Mouse (Mus musculus): ENCODE results near the gene P3h3. TPM values are rescaled to one million over a fixed set of nuclear protein-coding genes. Genes with fewer than 3 reads are reported as not detected.

The P3h3 gene
- total RNA-seq, 1 experiment from 2014 or later = 8.3 TPM

DNA sequence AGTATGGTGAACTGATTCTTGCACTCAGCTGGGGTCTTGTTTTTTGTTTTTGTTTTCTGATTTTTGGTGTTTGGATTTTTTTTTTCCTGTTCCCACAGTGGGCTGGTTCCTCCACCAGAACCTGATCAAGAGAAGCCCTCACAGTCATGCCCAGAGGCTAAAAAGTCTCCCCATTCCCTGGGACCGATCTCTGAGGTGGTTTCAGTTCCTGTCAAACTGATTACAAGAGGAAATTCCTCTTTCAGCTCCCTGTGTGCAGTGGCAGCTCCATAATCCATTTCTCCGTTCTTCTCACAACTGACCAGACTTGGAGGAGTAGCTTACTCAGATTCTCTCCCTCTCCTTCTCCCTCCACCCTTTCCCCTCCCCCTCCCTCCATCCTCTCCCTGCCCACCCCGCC is 16.8 kb upstream of the P3h3 start:
- ATAC-seq (replicated peaks; ENCODE audit: low read depth, poor library complexity, severe bottlenecking) = 0 out of 2 replicates have a peak, but pooled peaks have one; percentile 39

DNA sequence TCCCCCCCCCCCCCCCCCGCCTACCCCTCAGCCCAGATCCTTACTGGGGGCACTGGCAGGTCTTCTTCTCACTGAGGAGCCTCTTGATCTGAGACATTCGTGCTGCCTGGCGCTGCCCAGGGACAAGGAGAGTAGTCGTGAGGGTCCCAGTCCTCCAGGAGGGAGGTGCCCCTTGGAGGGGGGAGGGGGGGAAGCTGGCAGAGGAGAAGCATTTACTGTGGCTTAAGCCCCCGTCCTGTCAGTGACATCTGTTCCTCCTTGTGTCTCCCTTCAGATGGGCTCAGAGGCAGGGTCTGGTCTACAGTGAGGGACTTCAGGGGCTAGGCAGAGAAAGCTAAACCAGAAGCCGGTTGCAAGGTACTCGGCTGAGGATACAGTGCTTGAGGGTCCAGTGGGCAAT is 9.0 kb upstream of the P3h3 start:
- ATAC-seq (replicated peaks; ENCODE audit: low read depth, poor library complexity, severe bottlenecking) = no peak

DNA sequence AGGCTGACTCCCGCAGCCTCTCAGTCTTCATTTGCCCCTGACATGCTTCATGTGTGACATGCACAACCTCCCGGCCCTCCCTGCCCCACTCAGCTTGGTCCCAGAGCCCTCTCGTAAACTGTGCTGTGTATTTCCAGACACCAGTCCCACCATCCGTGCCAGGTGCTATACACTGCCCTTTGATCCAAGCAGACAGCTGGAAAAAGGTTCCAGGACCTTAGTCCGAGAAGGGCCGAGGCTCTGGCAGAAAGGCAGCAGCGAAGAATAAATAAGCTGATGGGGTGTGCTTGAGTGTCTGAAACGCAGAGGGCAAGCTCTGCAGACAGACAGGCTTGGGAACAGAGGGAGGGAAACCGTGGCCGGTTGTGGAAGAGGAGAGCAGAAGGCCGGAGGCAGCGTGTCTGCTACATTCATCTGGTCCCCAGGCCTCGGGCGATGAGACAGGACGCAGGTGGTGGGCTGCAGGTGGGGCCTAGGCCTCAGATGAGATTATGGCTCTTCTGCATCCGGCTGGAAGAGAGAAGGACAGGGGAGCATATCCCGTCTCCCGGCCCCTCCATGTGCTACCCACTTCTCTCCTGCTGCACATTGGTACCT is 8.3 kb upstream of the P3h3 start:
- no peak for ATAC-seq (replicated peaks; ENCODE audit: low read depth, poor library complexity, severe bottlenecking)

DNA sequence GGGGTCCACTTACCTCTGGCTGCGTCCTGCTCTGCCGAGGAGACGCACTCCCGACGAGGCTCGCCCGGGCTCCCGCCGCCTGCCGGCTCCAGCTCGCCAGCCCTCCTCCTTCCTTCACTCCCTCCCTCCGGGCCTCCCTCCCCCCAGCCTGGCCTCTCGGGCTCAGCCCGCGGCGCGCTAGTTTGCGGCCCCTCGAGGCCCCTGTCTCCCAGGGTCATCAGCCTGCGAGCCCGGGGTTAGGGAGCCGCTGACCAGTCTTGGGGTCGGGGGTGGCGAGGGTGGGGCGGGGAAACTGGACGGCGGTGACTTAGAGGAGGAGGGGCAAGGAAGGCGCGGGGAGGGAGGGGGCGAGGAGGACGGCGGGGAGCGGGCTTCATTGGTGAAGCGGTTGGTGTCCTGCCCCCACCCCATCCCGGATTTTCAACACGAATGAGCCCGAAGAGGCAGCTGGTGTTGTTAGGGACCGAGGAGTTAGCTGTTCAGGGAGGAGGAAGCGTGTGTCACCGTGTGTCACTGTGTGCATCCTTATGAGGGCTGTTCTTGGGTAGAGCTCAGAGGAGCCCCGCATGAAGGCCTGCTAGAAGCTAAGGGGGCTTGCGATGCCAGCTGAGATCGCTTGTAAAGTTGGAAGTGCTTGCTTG is 6.2 kb upstream of the P3h3 start, which contains the start of gene Gpr162:
Gene Gpr162, minus strand, starts transcription at position 326 of the 641 bp plus-strand sequence.
- peak; percentile 64 for ATAC-seq (replicated peaks; ENCODE audit: low read depth, poor library complexity, severe bottlenecking)

DNA sequence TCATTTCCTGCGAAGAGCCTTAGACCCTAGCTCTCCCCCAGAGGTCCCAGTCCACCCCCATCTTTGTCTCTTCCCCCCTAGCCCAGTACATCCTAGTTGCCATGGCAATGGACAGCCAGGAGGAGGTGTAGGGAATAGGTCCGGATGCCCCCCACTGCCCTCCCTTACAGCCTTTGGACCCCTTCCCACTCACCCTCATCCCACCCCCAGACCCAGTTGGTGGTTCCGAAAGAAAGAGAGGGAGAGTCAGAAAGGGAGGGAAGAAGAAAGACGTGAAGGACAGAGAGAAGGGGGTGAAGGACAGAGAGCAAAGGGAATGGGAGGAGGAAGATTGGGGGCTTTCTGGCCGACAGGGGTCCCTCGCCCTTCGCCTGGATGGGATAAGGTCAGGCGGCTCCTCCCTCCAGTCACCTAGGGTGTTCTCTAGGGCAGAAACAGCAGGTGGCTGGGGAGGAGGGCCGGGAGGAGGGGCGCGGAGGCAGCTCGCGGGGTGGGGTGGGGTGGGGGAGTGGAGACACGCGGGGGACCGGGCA is 5.6 kb upstream of the P3h3 start:
- ATAC-seq (replicated peaks; ENCODE audit: low read depth, poor library complexity, severe bottlenecking) = no peak

DNA sequence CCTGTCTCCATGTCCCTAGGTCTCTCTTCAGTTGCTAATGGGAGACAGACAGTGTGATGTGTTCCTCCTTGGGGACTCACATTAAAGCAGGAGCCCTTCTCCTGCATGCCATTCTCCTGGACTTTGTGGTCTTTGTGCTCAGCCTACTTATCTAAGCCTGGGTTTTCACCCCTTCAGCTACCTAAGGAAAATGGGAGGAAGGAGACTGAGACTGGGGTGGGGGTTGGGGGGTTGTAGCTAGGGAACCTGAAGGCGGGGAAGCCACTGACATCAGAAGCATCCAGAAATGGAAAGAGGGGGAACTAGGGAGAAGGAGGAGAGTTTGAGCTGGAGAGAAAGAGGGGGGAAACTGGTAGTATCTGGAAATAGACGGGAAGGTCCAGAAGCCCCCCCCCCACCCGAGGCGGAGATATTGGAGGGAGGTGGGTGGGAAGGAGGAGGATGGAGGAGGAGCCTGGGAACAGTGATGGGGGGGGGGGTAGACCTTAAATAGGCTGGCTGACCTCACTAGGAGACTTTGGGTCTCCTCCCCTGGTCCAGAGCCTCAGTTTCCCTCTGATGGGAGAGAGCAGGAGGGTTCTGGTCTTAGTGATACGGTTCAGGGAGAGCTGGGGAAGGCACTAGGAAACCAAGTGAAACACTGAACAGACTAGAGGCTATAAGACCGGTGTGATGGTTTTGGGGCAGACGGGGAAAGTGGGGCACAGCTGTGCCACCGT is 5.0 kb upstream of the P3h3 start:
- no peak for ATAC-seq (replicated peaks; ENCODE audit: low read depth, poor library complexity, severe bottlenecking)

DNA sequence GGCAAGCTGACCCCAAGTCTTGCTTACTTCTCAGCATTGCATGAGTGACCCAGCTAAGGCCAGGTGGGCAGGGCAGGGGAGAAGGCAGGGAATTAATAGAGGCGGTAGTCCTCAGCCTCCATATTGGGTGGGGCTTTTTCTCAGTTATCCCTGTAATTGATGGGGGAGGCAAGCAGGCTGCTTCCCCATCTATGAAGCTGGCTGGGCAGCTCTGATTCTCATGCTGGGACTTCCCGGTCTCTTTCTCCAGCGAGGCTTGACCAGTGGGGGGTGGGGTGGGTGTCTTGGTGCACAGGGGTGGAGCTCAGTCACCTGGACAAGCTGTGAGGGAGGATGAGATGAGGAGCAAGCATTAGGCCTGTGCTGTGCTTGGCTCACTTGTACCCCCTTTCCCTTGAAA is 4.2 kb upstream of the P3h3 start:
- ATAC-seq (replicated peaks; ENCODE audit: low read depth, poor library complexity, severe bottlenecking) = no peak

DNA sequence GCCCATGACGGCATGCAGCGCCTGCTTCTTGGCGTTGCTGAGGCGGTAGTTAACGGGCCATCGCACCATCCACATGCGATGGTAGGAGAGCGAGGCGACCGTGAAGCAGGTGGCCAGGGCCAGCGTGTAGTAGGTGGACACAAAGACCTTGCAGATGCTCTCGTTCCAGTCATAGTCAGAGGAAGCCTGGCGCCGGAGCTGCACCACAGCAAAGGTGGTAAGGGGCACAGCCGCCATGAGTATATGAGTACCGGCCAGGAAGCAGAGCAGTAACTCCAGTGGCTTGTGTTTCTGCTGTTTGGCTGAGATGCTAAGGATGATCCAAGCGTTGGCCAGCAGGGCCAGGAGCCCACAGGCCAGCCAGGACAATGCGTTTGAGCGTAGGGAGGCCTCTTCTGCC is 3.7 kb upstream of the P3h3 start:
- no peak for ATAC-seq (replicated peaks; ENCODE audit: low read depth, poor library complexity, severe bottlenecking)

DNA sequence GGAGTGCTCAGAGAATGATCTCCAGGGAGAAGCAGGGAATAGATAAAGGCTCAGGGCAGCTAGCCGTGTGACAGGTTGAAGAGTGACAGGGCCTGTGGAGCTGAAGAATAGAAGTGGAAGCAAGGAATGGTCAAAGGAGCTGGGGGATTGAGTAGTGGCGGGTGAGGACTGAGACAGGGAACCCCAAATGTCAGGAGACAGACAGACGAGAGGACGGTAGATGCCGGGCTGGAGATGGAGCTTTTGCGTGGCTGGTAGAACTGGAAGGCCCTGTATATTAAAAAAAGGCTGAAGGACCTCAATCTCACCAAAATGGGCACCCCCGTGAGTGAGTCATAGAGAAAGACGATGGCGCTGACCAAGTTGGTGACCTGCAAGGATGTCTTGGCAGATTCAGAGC is 3.0 kb upstream of the P3h3 start:
- no peak for ATAC-seq (replicated peaks; ENCODE audit: low read depth, poor library complexity, severe bottlenecking)

DNA sequence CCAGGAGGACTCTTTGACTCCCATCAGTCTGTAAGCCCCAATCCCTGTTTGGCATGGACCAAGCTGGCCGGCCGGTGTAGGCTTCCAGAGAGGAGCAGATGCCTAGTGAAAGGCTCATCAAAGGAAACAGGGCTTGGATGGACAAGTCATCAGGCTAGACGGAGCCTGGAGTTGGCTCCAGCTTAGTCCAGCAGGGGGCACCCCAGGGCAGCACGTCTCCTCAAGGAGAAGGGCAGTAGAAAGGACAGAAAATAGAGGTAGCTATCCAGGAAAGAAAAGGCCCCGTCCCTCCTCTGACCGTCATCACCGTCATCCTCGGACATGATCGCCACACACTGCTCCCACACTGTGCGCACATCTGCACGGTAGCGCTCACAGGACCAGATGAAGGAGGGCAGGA is 2.2 kb upstream of the P3h3 start:
- peak; percentile 65 for ATAC-seq (replicated peaks; ENCODE audit: low read depth, poor library complexity, severe bottlenecking)

DNA sequence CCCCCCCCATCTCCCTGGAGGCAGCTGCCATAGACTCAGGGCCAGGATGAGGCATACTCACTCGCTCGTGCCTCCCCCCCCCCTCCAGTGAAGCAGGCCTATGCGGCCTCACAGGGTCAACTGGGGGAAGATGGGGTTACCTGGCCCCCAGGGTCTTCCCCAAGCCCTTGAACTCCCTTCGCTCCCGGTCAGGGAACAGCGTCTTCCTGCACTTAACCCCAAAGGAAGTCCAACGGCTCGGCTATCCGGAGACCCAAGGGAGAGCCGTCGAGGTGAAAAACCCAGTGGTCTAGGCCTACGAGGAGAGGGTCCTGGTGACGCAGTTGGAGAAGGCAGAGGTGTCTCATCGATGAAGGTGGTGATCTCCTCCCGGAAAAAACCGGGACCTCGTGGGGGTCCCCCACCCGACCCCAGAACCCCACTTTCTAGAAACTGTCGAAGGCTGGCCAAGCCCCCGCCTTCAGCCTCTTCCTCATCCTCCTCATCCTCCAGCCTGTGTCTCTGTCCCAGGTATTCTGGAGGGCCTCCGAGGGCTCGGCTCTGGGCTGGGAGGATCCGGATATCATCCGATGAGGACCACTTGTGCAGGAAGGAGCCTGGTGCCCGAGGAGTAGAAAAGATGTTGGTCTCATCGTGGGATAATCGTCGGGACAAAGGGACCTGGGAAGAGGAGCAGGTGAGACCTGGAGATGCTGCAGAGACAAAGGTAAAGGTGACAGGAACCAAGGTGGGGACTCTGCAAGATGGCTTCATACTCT is 1.2 kb upstream of the P3h3 start:
- no peak for ATAC-seq (replicated peaks; ENCODE audit: low read depth, poor library complexity, severe bottlenecking)

DNA sequence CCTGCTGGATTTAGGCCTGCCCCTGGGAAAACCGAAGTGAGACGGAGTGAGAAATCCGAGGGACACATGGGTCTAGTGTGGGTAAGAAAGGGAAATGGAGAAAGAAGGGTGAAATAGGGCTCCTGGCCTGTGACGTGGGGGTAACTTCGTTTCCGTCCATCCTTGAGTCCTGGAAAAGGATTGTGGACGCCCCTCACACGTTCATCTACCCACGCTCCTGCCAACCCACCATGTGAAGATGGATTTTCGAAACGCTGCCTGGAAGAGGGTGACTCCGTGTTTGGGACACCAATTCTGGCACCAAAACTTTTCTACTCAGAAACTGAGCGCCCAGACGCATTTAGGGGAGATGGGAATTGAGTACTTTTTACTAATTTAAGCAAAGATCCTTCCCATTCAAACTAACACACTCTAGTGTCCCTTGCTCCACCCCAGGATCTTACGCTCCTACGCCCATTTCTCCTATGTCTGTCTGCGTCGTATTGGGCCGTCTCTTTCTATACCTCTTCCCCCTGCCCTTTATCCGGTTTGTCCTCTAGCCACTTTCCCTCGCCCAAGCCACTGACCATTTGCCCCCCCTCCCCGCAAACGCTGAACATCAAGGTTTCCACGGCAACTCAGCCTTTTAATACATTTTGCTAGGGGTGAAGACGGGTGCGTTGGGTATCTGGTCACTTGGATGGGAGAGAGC is 433 bp upstream of the P3h3 start:
- ATAC-seq (replicated peaks; ENCODE audit: low read depth, poor library complexity, severe bottlenecking) = no peak

DNA sequence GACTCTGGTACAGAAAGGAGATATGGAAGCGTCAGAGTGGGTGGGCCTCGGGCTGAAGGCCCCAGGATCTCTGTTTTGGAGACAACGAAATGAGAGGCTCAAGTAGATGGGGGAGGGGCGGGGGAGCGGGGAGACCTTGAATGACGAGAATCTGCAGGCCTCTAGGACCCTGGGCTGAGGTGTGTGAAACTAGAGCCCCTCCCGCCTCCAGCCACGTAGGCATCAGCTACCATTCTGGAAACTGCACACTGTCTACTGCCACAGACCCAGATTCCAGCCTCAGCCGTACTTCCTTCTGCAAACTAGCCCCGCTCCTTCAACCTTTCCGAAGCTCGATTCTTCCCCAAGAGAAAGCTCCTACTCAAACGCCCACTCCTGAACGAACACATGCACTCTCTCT is 1.2 kb downstream of the P3h3 start:
- no peak for ATAC-seq (replicated peaks; ENCODE audit: low read depth, poor library complexity, severe bottlenecking)

DNA sequence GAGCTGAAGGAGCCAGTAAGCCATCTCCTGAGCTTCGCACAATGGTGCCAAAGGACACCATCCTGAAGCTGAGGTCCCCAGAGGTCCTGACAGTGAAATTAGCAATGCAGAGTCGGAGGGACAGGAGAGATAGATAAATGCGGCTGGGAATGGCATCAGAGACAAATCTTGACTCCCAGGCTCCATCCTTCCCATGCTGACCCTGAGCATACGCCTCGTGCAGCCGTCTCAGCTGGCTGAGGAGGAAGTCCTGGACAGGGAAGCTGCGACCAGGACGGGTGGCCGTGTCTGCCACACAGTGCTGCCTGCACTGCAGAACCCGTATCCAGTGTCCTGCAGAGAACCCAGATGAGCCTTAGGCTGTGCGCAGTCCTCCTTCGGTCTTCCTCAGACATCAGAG is 2.9 kb downstream of the P3h3 start:
- no peak for ATAC-seq (replicated peaks; ENCODE audit: low read depth, poor library complexity, severe bottlenecking)

DNA sequence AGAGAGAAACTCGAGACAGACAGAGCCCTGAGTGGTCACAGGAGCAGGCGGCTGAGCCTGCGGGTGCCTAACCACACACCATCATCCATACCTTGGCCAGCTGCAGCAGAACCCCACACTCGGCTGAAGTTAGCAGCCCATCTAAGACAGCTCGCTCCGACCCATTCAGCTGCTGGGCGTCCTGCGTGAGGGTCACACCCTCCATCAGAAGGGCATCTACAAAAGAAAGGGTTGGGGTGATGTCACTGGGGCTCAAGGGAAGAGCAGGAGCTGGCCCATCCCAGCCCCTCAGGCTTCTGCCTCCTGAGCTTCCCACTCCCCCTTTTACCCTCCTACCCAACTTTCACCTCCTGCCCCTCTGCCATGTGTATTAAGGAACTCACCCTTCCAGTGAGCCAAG is 7.0 kb downstream of the P3h3 start:
- no peak for ATAC-seq (replicated peaks; ENCODE audit: low read depth, poor library complexity, severe bottlenecking)

DNA sequence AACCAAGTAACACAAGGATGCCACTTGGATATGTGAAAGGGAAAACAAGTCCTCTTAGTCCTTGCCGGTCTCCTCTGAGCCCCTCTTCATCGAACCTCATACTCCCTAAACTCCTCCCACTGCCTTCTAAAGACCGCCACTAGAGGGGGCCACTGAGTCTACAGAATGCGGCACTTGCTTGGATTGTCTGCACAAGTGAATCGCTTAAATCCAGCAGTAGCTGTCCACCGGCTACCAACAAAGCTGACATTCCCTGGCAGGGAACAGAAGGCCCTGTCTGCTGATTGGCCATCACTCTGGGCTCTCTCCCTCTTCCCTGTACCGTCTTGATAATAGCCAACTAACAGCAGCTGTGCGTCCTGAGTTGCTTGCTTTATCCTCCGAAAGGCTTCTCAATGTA is 10.2 kb downstream of the P3h3 start:
- ATAC-seq (replicated peaks; ENCODE audit: low read depth, poor library complexity, severe bottlenecking) = peak; percentile 97

DNA sequence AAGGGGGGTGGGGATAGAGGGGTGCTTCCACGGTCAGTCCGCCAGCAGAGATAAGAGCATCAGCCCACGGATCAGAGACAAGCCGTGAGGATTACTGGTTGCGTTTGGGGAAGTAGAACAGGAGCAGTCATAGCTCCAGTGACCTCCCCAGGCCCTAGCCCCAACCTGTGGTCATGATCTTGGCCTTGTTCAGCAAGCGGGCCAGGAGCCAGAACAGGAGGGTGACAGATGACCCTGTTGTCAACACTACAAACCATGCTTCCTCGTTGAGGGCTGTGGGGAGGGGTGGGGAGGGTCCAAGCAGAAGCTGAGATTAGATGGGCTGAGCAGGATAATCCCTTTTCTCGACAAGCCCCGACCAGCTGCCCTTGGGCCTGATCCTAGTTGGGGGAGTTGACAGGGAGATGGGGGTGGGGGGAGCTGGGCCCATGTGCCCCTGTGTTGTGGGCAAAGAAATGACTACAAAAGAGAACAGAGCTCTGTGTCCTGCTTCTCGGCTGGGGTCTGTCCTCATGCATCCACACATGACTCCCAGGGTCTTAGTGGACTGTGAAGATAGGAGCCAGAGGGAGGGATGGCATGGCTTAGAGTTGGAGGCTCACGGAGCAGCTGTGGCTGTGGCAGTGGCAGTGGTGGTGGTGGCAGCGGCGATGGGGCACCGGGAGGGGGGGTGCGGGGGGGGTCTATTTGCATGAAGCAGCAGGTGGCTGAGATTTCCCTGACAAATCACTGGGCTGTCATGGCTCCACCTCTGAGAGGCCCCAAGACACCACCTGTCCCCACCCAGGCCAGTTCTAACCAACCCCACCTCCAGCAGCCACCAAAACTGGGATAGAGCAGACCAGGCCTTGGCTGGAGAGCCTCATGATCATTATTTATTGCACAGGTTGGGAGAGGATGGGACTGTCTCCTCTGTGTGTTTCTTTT is 17.0 kb downstream of the P3h3 start, which contains the start of gene Gnb3:
Gene Gnb3, minus strand, starts transcription at position 35 of the 927 bp plus-strand sequence.
- ATAC-seq (replicated peaks; ENCODE audit: low read depth, poor library complexity, severe bottlenecking) = peak; percentile 78

DNA sequence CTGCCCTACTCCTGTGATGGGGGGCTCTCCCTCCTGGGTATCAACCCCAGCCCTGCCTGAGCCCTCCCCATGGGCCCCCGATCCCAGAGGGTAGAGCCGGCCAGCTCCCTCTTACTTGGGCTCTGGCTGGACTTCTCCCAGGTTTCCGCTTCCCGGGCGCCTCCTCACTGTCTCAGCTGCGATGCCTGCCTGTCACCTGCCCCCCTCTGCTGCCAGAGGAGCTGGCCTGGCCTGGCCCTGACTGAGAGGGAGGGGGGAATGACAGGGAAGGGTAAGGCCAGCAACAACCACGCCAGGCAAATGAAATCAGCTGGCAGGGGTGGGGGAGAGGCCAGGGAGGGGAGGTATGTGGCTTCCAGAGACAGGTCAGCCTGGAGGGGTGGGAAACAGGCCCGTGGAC is 17.7 kb downstream of the P3h3 start:
- no peak; the same call in 1 of the 2 replicates for ATAC-seq (replicated peaks; ENCODE audit: low read depth, poor library complexity, severe bottlenecking)

DNA sequence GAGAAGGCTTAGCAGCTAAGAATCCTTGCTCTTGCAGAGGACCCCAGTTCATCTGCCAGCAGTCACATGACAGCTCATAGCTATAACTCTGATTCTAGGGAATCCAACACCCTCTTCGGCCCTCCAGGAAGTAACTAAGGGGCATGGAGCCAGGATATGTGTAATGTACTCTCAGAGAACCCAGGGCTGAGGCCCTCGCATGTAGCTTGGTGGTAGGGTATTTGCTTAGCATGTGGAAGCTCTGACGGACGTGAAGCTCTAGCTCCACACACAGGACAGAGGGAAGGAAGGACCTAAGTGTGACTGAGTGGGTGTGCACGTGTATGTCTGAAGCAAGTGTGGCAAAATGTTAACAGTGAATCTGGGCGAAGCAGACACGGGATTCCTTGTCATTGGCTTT is 21.1 kb downstream of the P3h3 start:
- ATAC-seq (replicated peaks; ENCODE audit: low read depth, poor library complexity, severe bottlenecking) = no peak
